Mouse (Mus musculus) CH12.LX (cell line): ENCODE measurements at regions not wholly inside any gene's neighbourhood (a gene's known extent, or its start where the extent isn't known, plus 50 kb on each side); places are given as distances from the start of the nearest gene placed in this dataset.

ENCODE experiments used
- DNase-seq: peaks from one replicate; pipeline ENCODE4 v3.0.0-alpha.2; 2013; ENCODE audit errors: extremely low read depth
- H3K27ac ChIP-seq: 2 replicates; pipeline ENCODE4 v1.5.1; 2012; ENCODE audit warnings: low read depth, mild to moderate bottlenecking, control low read depth, moderate library complexity; ENCODE audit not compliant: insufficient read depth
- H3K27me3 ChIP-seq: replicated peaks from 2 replicates; pipeline ENCODE3; 2012; ENCODE audit warnings: inconsistent platforms
- H3K36me3 ChIP-seq, 2 experiments: replicated peaks in 1 of 2; 2 replicates each; pipeline versions ENCODE3 to v1.6.1; 2012; ENCODE audit warnings: inconsistent platforms in 1 of 2, low read length in 1 of 2, mild to moderate bottlenecking in 1 of 2, mixed read lengths in 1 of 2, moderate library complexity in 1 of 2; ENCODE audit not compliant: control insufficient read depth in 1 of 2, insufficient read depth in 1 of 2
- H3K4me1 ChIP-seq, 2 experiments: 2 replicates each; pipeline ENCODE4 v1.6.1; 2012; ENCODE audit warnings: inconsistent platforms in 1 of 2, moderate library complexity in 1 of 2; ENCODE audit not compliant: insufficient read depth in 2 of 2, control insufficient read depth in 1 of 2
- H3K4me2 ChIP-seq: 2 replicates; pipeline ENCODE4 v1.6.1; 2012; ENCODE audit warnings: low read depth, mild to moderate bottlenecking, control low read depth; ENCODE audit not compliant: poor library complexity, insufficient read depth, severe bottlenecking
- H3K4me3 ChIP-seq, 3 experiments: fragments of 150-350 bp in 1 of 3; sonication (generic) in 1 of 3; replicated peaks in 1 of 3; 2 replicates each; pipeline versions ENCODE3 to v1.5.1; 2011 to 2012; ENCODE audit warnings: low read depth in 2 of 3, low read length in 2 of 3, mild to moderate bottlenecking in 2 of 3, moderate library complexity in 2 of 3, control low read depth in 1 of 3, improper control_type of control experiment in 1 of 3, inconsistent platforms in 1 of 3, mixed read lengths in 1 of 3; ENCODE audit not compliant: poor library complexity in 1 of 3
- H3K79me2 ChIP-seq: replicated peaks from 2 replicates; pipeline ENCODE4 v1.6.1; 2012; ENCODE audit warnings: mild to moderate bottlenecking, moderate library complexity; ENCODE audit not compliant: control insufficient read depth, poor library complexity, insufficient read depth, severe bottlenecking; ENCODE audit errors: extremely low read depth
- H3K9ac ChIP-seq: 2 replicates; pipeline ENCODE4 v1.6.1; 2012; ENCODE audit warnings: low read depth, mild to moderate bottlenecking, control low read depth, moderate library complexity; ENCODE audit not compliant: insufficient read depth
- H3K9me3 ChIP-seq: replicated peaks from 2 replicates; pipeline ENCODE3; 2012; ENCODE audit warnings: low read length, inconsistent platforms, mixed read lengths
- BHLHE40 ChIP-seq: IDR thresholded peaks from 2 replicates; pipeline ENCODE4 v1.6.1; 2011; ENCODE audit warnings: mild to moderate bottlenecking, low read depth, low read length, improper control_type of control experiment
- CHD2 ChIP-seq: IDR thresholded peaks from 2 replicates; pipeline ENCODE4 v1.6.1; 2011; ENCODE audit warnings: low read length, improper control_type of control experiment
- CTCF ChIP-seq, 2 experiments: IDR thresholded peaks in 1 of 2; conservative IDR thresholded peaks in 1 of 2; 2 replicates each; pipeline ENCODE4 v1.5.1; 2011 to 2012; ENCODE audit warnings: low read depth in 2 of 2, low read length in 2 of 2, improper control_type of control experiment in 1 of 2, inconsistent platforms in 1 of 2, mild to moderate bottlenecking in 1 of 2, moderate library complexity in 1 of 2
- E2F4 ChIP-seq: IDR thresholded peaks from 2 replicates; pipeline ENCODE4 v1.6.1; 2011; ENCODE audit warnings: low read depth, low read length, improper control_type of control experiment; ENCODE audit not compliant: insufficient replicate concordance
- EP300 ChIP-seq: IDR thresholded peaks from 2 replicates; pipeline ENCODE4 v1.6.1; 2011; ENCODE audit warnings: low read length, improper control_type of control experiment
- ETS1 ChIP-seq: conservative IDR thresholded peaks from 2 replicates; pipeline ENCODE4 v1.6.1; 2012; ENCODE audit warnings: low read depth, mild to moderate bottlenecking, inconsistent platforms, low read length, improper control_type of control experiment, moderate library complexity
- GABPA ChIP-seq: IDR thresholded peaks from 2 replicates; pipeline ENCODE4 v1.6.1; 2012; ENCODE audit warnings: low read depth, low read length, improper control_type of control experiment, inconsistent platforms; ENCODE audit not compliant: insufficient replicate concordance
- HCFC1 ChIP-seq: IDR thresholded peaks from 2 replicates; pipeline ENCODE4 v1.6.1; 2012; ENCODE audit warnings: low read depth, mild to moderate bottlenecking, inconsistent platforms, low read length, improper control_type of control experiment
- IRF4 ChIP-seq: IDR thresholded peaks from 2 replicates; pipeline ENCODE4 v1.6.1; 2014; ENCODE audit warnings: low read depth, mild to moderate bottlenecking, inconsistent platforms, low read length, improper control_type of control experiment
- JUN ChIP-seq: IDR thresholded peaks from 2 replicates; pipeline ENCODE4 v1.6.1; 2011; ENCODE audit warnings: low read depth, mild to moderate bottlenecking, low read length, improper control_type of control experiment, moderate library complexity; ENCODE audit not compliant: insufficient read depth
- KAT2A ChIP-seq: IDR thresholded peaks from 2 replicates; pipeline ENCODE4 v1.6.1; 2012; ENCODE audit warnings: low read length, improper control_type of control experiment, inconsistent platforms; ENCODE audit not compliant: insufficient replicate concordance
- MEF2A ChIP-seq: IDR thresholded peaks from 2 replicates; pipeline ENCODE4 v1.6.1; 2014; ENCODE audit warnings: low read depth, mild to moderate bottlenecking, inconsistent platforms, low read length, improper control_type of control experiment, borderline replicate concordance
- MXI1 ChIP-seq: IDR thresholded peaks from 2 replicates; pipeline ENCODE4 v1.6.1; 2011; ENCODE audit warnings: mild to moderate bottlenecking, low read depth, low read length, improper control_type of control experiment
- NELFE ChIP-seq: IDR thresholded peaks from 2 replicates; pipeline ENCODE4 v1.6.1; 2011; ENCODE audit warnings: low read depth, low read length, improper control_type of control experiment
- NRF1 ChIP-seq: IDR thresholded peaks from 2 replicates; pipeline ENCODE4 v1.6.1; 2014; ENCODE audit warnings: low read depth, mild to moderate bottlenecking, inconsistent platforms, low read length, improper control_type of control experiment, moderate library complexity
- POLR2AphosphoS2 ChIP-seq: IDR thresholded peaks from 2 replicates; pipeline ENCODE4 v1.6.1; 2011; ENCODE audit warnings: low read depth, low read length, improper control_type of control experiment
- RAD21 ChIP-seq: IDR thresholded peaks from 2 replicates; pipeline ENCODE4 v1.6.1; 2011; ENCODE audit warnings: low read depth, mild to moderate bottlenecking, low read length, improper control_type of control experiment, moderate library complexity
- RCOR1 ChIP-seq: conservative IDR thresholded peaks from 2 replicates; pipeline ENCODE4 v1.6.1; 2012; ENCODE audit warnings: low read depth, mild to moderate bottlenecking, inconsistent platforms, low read length, improper control_type of control experiment
- SIN3A ChIP-seq: IDR thresholded peaks from 2 replicates; pipeline ENCODE4 v1.6.1; 2012; ENCODE audit warnings: low read length, improper control_type of control experiment, inconsistent platforms
- SMC3 ChIP-seq: IDR thresholded peaks from 2 replicates; pipeline ENCODE4 v1.6.1; 2011; ENCODE audit warnings: low read depth, low read length, improper control_type of control experiment
- USF1 ChIP-seq: IDR thresholded peaks from 2 replicates; pipeline ENCODE4 v1.6.1; 2014; ENCODE audit warnings: low read depth, mild to moderate bottlenecking, inconsistent platforms, low read length, improper control_type of control experiment
- USF2 ChIP-seq: conservative IDR thresholded peaks from 2 replicates; pipeline ENCODE4 v1.6.1; 2011; ENCODE audit warnings: low read depth, low read length, improper control_type of control experiment
- ZC3H11A ChIP-seq: IDR thresholded peaks from 2 replicates; pipeline ENCODE4 v1.6.1; 2012; ENCODE audit warnings: low read depth, mild to moderate bottlenecking, inconsistent platforms, low read length, improper control_type of control experiment
- ZMIZ1 ChIP-seq: IDR thresholded peaks from 2 replicates; pipeline ENCODE4 v1.6.1; 2012; ENCODE audit warnings: low read depth, mild to moderate bottlenecking, inconsistent platforms, low read length, improper control_type of control experiment
- ZNF384 ChIP-seq: IDR thresholded peaks from 2 replicates; pipeline ENCODE4 v1.6.1; 2012; ENCODE audit warnings: low read depth, low read length, improper control_type of control experiment, inconsistent platforms
- dilution Hi-C: fragments of 300-500 bp; cut with MboI; formaldehyde crosslinking; loops from 2 replicates; pipeline ENCODE4 v1.14.3; 2020; ENCODE audit warnings: low sequenced_read_pairs; ENCODE audit not compliant: extremely low pct_unique_long_range_greater_than_20kb, extremely low pct_ligation_motif_present
- in situ Hi-C: fragments of 300-500 bp; cut with MboI; formaldehyde crosslinking; loops from 3 replicates; pipeline ENCODE4 v1.14.3; 2019; ENCODE audit warnings: low sequenced_read_pairs, low pct_ligation_motif_present, low pct_unique_long_range_greater_than_20kb, mixed read lengths

DNA sequence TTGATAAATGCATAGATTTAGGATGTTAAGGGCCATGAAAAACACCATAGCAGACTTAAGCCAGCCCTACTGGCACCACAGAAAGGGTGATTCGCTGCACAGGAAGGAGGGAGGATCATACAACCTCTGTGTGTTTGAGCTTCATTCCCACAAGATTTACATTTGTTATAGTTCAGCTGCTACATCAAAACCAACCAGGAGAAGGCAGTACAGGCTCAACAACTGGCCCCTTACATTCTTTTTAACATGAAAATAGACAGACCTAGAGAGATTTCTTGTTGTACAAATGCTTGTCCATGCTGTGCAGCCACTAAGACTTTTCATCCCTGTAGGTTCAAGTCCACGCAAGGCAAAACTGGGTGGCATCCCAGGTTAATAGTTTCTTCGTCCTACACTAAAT lies 412.6 kb upstream of the 5930422O12Rik start:
- H3K9ac ChIP-seq: no peak overlapping the region
- no peaks in the 10 kb centered on the region for H3K27me3 ChIP-seq
- no peak overlapping the region for H3K27ac ChIP-seq
- H3K79me2 ChIP-seq: no peaks in the 10 kb centered on the region
- peaks cover 0 to 3% of the 10 kb centered on the region in 2 experiments; a peak in 1 of 4 replicates for H3K4me1 ChIP-seq
- dilution Hi-C loops (no loop called here), in situ Hi-C loops (loop anchor here (25.0 kb wide), 1 partner anchor 171 kb away; no protein-coding TSS in a partner anchor)
- no peak overlapping the region for H3K4me3 ChIP-seq
- H3K36me3 ChIP-seq: no peaks in the 10 kb centered on the region
- DNase-seq: peak; percentile 55
- no peaks in the 10 kb centered on the region for H3K9me3 ChIP-seq
- H3K4me2 ChIP-seq: no peak overlapping the region
- TF ChIP-seq CHD2 (no peak), SMC3 (peak; percentile 65), SIN3A (no peak), RCOR1 (no peak), IRF4 (no peak), USF2 (no peak), HCFC1 (no peak), MXI1 (no peak), BHLHE40 (no peak), E2F4 (no peak), MEF2A (no peak), ZNF384 (no peak), RAD21 (peak; percentile 80), CTCF (conservative IDR thresholded peaks at IDR 0.05 in 1 of 2, IDR thresholded peaks at IDR 0.05 in 1 of 2; ENCODE audit: low read depth in 2 of 2, low read length in 2 of 2) (peak; percentile 35 to 66; a peak in 3 of 4 replicates), NELFE (no peak), ETS1 (no peak), NRF1 (no peak), KAT2A (no peak), USF1 (no peak), EP300 (no peak), JUN (no peak), POLR2AphosphoS2 (no peak), GABPA (no peak), ZMIZ1 (no peak), ZC3H11A (peak; percentile 12; the same call in 1 of the 2 replicates)
- TF ChIP-seq, all 38 proteins: peak for 4
